Mouse (Mus musculus) hematopoietic stem cell, adult 5-6 weeks (primary cell): ENCODE measurements around the gene Uncx. TPM values are rescaled to one million over a fixed set of nuclear protein-coding genes. Genes with fewer than 3 reads are reported as not detected.
"Not testable (repeated sequence)": the region's sequence is repeated elsewhere in the genome, so short reads cannot be mapped to it uniquely, and the experiment has no call there.

Source experiments
- ATAC-seq, 2 experiments: fragments of 125-278 bp in 1 of 2; replicated peaks in 1 of 2; 2 replicates each; pipeline ENCODE4 v1.8.0; 2016 to 2017; ENCODE audit warnings: inconsistent platforms in 2 of 2, mild to moderate bottlenecking in 2 of 2, moderate number of reproducible peaks in 2 of 2, low read depth in 1 of 2, moderate TSS enrichment in 1 of 2; ENCODE audit not compliant: low FRiP score in 2 of 2, poor library complexity in 2 of 2, severe bottlenecking in 2 of 2, insufficient read depth in 1 of 2, low TSS enrichment in 1 of 2
- total RNA-seq: library from RNA; stranded (forward); fragments of 172-1452, 232-1000 nt; gene quantifications from 2 replicates; pipeline ENCODE4 v1.2.3, GENCODE M21; 2017

Gene Uncx
- total RNA-seq, 1 experiment from 2014 or later, result not detected

DNA sequence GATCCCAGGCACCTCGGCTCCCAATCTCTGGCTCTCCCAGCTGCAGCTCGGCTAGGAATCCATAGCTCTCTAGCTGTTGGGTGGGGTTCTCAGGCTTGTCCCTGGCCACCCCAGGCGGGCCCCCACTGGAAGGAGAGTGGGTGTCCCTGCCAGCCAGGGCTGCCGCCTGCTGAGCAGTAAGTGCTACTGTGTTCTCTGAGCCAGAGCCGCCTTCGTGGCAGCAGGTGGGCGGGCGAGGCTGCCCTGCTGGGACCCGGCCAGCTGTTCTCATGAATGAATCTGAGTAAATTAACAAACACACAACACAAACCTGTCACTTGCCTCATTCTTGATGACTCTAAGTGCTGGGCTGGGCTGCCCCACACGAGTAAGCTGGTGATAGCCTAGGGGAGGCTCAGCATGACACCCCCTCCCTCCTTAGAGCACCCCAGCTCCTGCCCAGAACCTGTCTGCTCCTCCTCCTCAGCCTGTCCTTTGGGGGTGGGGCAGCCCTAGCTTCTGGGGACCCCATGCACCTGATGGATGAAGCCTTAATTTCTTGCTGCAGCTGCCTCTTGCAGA, 38.1 kb downstream of the Uncx start:
- ATAC-seq, result no peak

DNA sequence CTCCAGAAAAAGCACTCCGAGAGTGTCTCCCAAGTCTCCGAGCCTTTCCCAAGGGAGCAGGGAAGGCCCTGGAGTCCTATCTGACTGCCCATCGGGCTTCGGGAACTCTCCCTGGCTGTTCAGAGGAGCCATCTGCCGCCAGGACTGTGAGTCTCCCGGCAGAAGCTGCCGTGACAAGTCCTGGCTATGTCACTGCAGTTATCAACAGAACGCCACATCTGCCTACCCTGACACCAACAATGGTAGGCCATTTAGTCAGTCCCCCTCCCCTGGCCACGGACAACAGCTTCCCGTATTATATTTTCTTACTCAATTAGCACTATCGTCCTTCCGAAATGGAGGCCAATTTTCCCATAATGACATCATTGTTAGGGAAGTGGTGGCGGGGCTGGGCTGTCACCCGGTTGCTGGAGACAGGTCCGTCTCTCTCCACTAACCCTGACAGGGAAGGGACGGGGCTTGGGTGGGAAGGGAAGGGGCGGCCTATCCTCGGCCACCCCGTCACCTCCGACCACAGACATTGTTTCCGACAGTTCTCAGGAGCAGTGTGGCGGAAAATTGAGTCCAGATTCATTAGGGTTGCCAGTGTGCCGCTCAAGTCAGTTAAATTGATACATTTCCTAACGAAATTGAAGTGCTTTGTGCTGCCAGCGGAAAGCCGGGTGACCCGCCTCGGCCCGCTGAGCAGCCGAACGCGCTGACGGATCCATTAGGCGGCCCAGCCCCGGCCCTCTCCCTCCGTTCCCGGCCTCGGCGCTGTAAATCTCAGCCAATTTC, 41.9 kb downstream of the Uncx start:
- ATAC-seq, result no peak

DNA sequence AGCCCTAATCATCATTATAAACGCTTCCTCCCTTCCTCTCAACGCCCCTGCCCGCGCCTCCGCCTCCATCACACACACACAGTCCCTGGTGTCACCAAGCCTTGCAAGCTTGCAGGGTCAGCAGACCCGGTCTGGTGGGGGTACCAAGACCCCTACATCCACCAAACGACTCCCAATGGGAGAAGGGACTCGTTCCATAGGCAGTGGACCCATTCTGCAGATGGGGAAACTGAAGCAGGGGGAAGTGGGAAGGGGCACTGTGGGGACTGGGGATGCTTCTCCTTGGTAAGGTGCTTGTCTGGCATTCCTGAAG, 42.4 kb downstream of the Uncx start:
- no peak for ATAC-seq

DNA sequence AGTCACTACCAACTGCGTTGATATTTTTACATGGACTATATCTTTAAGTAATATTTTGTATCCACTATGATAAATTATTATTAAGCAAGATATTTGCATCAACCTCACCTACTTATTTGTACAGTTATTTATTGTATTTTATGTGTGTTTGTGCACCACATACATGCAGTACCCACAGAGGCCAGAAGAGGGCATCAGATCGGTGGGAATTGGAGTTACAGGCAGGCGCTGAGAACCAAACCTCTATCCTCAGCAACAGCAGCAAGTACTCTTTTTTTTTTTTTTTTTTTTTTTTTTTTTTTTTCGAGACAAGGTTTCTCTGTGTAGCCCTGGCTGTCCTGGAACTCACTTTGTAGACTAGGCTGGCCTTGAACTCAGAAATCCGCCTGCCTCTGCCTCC, 44.2 kb downstream of the Uncx start:
- ATAC-seq, result not testable (repeated sequence)

DNA sequence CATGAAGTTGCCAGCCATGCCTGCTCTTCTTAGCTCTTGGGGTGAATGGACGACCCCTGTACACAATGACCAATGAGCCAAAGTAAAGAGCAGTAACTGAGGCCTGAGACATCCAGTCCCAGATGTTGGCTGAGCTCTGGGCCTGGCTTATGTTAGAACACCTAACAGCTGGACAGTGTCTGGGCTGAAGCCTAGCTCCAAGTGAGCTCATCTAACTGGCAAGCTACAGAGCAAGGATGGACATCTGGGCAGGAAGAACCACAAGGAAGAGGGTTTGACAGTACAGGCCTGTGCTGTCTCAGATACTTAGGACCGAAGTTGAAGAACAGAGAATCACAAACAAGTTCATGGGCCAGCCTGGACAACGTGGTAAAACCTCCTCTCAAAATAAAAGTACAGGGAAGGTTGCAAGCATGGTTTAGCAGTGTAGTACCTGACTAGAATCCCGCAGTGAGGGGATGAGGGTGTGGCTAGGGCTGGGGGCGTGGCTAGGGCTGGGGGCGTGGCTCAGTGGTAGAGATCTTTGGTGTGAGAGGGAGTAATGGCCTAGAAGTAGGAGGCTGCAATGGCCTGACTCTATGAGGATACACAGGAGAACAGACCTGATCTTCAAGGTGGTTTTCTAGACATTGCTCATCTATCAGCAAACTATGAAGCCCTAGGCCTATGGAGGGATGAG, 47.5 kb downstream of the Uncx start:
- not testable (repeated sequence) for ATAC-seq

DNA sequence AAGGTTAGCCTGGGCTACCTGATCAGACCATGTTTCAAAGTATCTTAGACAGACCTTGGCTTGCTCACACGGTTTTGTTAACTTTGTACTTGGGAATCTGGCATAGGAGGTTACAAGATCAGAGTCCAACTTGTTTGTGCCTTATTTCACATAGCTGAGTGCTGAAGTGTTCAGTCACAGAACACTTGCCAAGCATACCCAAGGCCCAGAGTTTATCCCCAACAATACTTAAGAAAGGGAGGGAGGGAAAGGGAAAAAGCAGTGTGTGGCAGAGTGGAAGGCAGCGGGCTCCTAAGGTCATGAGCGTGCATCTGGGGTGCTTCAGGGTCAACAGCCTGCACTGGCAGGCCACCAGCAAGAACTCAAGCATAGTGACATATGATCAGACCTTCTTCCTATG, 48.7 kb downstream of the Uncx start:
- ATAC-seq, result no peak

DNA sequence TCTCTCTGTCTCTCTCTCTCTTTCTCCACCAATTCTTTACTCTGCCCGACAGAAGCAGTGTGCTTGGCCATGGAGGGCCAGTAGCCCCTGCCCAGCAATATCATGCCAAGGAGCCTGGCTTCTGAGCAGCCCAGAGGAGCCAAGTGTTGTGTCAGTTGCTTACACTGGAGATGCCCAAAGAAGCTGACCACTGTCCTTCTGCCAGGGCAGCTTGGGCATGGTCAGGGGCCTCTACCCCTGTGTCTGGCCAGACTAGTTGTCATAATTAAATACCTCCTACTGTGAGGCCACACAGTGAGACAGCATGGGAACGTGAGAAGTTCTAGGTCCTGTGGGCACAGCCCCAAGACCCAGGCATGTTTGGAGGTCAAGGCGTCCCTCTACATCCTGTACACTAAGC, 49.6 kb downstream of the Uncx start:
- ATAC-seq, result no peak

DNA sequence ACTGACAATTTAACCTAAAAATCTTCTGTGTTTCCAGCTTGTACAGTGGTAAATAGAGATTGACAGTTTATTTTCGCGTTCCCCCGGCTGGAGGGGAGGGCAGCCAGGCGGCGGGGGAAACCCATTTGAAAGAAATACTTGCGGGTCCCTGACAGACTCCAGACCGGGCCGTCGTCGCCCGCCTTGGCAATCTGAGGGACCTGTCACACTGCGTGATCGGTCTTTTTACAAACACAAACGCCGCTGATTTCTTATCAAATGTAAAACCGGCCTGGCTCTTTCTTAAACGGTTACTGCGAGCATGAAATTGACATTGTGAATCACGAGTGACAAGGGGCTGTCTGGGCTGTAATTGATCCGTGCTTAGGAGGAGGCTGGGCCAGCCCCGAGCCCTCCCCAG, 50.5 kb downstream of the Uncx start:
- ATAC-seq, result no peak

DNA sequence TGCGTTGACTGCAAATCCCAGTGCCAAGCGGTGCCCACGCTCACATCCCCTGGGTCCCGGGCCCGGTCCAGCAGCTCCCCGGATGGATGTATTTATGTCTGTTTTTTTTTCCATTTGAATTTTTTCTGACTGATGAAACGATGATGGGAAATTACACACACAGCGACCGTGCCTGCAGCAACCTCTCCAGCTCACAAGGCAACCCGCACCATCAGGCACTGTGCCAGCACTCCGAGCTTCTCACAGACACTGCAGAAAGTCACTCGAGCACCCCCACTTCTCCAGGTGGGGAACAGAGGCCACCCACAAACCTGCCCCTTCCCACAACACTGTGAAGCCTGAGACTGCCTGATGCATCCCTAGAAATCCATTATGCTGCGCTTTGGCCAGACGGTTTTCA, 51.7 kb downstream of the Uncx start:
- ATAC-seq, result no peak

Other genes starting within 250 kb of the Uncx start
- 19.4 and 29.0 TPM in 2 replicates for gene Adap1, start 217.9 kb upstream of the Uncx start, total RNA-seq
- 14.9 and 18.7 TPM in 2 replicates for gene Cox19, start 192.1 kb upstream of the Uncx start, total RNA-seq
- gene Cyp2w1, start 190.9 kb upstream of the Uncx start, total RNA-seq, result not detected in 2 replicates
- 11.2 and 11.8 TPM in 2 replicates for gene Gpr146, start 165.8 kb upstream of the Uncx start, total RNA-seq
- gene C130050O18Rik, start 138.2 kb upstream of the Uncx start, total RNA-seq, result 2.1 and 3.3 TPM in 2 replicates
- gene Gper1, start 120.3 kb upstream of the Uncx start, total RNA-seq, result 0.44 TPM in 1 of 2 replicates, not detected in the other
- 39.3 and 39.9 TPM in 2 replicates for gene 3110082I17Rik, start 83.0 kb upstream of the Uncx start, total RNA-seq
- gene Zfand2a, start 58.9 kb upstream of the Uncx start, total RNA-seq, result 28.8 and 39.8 TPM in 2 replicates
- 6.3 and 7.2 TPM in 2 replicates for gene Micall2, start 192.8 kb downstream of the Uncx start, total RNA-seq
- 31.5 and 43.9 TPM in 2 replicates for gene Ints1, start 232.2 kb downstream of the Uncx start, total RNA-seq
- 45.8 and 52.7 TPM in 2 replicates for gene Mafk, start 248.0 kb downstream of the Uncx start, total RNA-seq